Mouse (Mus musculus): ENCODE measurements around the gene Hes5.

Gene Hes5

DNA sequence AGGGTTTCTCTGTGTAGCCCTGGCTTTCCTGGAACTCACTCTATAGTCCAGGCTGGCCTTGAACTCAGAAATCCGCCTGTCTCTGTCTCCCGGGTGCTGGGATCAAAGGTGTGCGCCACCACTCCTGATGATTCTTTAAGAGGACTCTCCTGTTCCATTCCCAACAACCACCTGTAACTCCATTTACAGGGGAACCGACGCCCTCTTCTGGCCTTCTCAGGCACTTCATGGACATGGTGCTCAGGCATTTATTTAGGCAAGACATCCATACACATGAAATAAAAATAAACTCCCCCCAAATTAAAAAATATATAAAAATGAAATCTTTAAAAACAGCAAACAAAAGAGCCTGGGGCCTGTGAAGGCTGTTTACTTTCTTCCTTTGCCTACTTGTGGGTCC lies 6.5 kb downstream of the Hes5 start:
- DNase-seq: peak; percentile 72

GRCm38 (mm10) chr4:154972546-154972945 lies 11.8 kb downstream of the Hes5 start:
- DNase-seq: no peak

- DNase-seq: no peak
Observed at GRCm38 (mm10) chr4:154974163-154974611, 13.5 kb downstream of the Hes5 start.

DNA sequence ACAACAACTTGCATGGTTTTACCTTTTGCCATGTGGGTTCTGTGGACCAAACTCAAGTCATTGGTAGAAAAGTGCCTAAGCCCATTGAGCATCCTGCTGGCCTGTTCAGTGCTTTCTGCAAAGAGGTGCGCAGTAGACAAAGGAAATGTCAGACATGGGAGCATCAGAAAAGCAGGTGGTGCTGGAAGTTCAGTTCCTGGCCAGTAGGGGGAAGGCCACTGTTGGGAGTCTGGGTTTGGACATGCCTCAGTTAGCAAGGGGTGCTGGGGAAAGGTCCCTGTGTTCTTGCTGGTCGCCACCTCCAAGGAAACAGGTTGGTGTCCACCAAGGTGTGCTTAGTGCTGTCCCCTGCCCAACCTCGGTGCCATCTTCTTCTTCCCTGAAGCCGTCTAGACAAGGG lies 19.4 kb downstream of the Hes5 start:
- DNase-seq: no peak

DNA sequence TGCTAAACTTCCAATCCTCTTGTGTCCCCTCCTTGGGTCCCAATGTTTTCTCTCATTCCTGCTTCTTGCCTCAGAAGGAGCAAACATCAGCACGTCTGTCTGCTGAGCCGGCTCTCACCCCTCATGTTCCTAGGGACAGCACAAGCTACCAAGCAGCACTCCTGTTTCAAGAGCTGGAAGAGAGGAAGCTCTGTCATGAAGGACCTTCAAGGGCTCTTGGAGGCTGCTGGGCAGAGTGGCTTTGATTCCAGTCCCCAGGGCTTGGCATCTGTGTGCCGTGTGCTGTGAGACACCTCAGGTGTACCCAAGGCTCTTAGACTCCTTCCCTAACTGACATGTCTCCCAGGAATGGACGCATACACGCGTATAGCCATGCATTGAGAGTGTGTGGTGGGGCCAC lies 20.4 kb downstream of the Hes5 start:
- no peak for DNase-seq

DNA sequence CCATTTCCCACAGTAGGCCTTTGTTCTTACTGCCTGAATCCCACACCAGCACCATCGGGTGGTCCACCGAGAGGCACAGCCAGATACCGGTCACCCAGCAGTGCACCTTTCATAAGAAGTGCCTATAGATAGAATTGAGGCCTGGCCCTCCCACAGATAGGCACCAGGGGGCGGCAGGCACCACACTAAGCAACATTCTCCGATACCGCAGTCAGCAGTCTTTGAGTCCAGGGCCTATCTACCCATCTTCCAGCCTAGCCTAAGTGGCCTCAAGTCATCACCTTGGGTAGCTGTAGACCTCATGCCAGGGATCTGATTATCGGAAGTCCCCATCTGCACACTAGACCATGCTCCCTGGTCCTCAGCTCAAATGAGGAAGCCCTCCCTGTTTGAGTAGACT lies 20.8 kb downstream of the Hes5 start:
- peak; percentile 59 for DNase-seq

- no peak for DNase-seq
Observed at GRCm38 (mm10) chr4:154982247-154983120, 21.8 kb downstream of the Hes5 start.

DNA sequence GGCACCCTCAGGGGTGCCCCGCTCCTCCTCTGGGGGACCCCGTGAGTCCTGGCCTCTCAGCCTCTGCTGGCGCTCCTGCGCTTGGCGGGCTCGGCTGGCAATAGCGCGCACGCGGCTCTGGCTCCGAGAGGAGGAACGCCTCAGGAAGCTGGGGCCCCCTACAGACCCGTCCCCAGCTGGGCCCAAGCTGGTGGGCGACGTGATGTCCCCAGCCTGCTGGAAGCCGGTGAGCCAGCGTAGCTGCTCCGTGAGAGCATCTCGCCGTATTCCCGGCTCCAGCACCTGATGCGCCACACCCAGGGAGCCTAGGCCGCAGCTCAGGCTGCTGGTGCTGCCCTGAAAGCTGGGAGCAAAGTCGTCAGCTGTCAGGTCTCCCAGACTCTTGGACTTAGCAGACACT lies 23.0 kb downstream of the Hes5 start:
- no peak for DNase-seq

GRCm38 (mm10) chr4:154985151-154985777 lies 24.5 kb downstream of the Hes5 start:
- DNase-seq: no peak

- DNase-seq: peak; percentile 71
Observed at GRCm38 (mm10) chr4:154986096-154986495, 25.4 kb downstream of the Hes5 start.

GRCm38 (mm10) chr4:154986750-154987149 lies 26.0 kb downstream of the Hes5 start:
- no peak for DNase-seq

DNA sequence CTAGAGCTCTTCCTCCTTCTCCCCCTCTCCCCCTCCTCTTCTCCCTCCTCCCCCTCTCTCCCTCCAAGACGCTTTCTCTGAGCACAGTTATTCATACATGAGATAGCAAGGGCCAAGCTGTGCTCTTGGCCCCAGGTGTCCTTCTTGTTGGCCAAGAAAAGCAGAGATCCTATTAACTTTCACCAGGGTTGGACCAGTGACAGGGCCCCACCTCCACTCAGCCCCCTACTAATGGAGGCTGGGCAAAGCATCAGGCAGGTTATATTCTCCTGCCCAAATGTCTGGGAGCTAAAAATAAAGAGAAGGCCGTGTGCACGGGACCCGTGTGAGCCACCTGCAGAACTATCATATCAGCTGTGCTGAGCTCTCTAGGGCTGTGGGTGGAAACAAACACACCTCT lies 34.2 kb downstream of the Hes5 start:
- DNase-seq: no peak

GRCm38 (mm10) chr4:154996572-154997154 lies 35.9 kb downstream of the Hes5 start:
- no peak for DNase-seq

- DNase-seq: no peak
Observed at GRCm38 (mm10) chr4:154999379-154999778, 38.7 kb downstream of the Hes5 start.

DNA sequence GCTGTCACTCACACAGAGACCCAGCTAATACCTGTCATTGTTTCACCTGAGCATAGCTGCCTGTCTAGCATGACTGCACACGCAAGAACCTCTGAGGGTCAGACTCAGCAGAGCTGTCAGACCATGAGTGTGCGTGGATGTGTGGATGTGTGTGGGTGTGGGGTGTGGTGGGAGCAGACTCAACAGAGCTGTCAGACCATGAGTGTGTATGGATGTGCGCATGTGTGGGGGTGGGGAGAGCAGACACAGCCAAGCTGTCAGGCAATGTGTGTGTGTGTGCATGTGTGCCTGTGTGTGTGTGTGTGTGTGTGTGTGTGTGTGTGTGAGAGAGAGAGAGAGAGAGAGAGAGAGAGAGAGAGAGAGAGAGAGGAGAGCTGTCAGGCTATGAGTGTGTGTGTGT lies 44.6 kb downstream of the Hes5 start:
- no peak for DNase-seq

GRCm38 (mm10) chr4:155006296-155006695 lies 45.6 kb downstream of the Hes5 start:
- no peak for DNase-seq

- no peak for DNase-seq
Observed at GRCm38 (mm10) chr4:155007641-155008040, 46.9 kb downstream of the Hes5 start.

GRCm38 (mm10) chr4:155008075-155008474 lies 47.4 kb downstream of the Hes5 start:
- DNase-seq: no peak

DNA sequence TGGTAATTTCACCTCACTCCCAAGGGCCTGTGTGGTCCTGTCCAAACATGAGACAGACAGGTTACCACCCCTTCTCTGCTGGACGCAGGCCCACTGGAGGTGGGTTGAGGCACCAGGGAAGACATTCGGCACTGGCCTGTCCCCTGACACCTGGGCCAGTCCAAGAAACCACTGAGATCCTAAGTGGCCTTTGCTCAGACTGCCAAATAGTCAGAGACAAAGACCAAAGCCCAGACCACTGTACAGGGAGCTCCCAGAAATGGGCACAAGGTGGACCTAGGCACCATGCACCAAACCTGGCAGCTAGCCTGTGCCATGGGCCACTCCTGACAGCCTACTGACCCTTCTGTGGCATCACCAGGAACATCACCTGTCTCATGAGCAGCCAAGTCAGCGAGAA lies 48.5 kb downstream of the Hes5 start:
- no peak for DNase-seq

- DNase-seq: no peak
Observed at GRCm38 (mm10) chr4:155010870-155011269, 50.1 kb downstream of the Hes5 start.

- no peak for DNase-seq
Observed at GRCm38 (mm10) chr4:155011312-155012025, 50.7 kb downstream of the Hes5 start.
